ENCODE assay signal across 29 mouse cellular contexts in the genomic region with DNA sequence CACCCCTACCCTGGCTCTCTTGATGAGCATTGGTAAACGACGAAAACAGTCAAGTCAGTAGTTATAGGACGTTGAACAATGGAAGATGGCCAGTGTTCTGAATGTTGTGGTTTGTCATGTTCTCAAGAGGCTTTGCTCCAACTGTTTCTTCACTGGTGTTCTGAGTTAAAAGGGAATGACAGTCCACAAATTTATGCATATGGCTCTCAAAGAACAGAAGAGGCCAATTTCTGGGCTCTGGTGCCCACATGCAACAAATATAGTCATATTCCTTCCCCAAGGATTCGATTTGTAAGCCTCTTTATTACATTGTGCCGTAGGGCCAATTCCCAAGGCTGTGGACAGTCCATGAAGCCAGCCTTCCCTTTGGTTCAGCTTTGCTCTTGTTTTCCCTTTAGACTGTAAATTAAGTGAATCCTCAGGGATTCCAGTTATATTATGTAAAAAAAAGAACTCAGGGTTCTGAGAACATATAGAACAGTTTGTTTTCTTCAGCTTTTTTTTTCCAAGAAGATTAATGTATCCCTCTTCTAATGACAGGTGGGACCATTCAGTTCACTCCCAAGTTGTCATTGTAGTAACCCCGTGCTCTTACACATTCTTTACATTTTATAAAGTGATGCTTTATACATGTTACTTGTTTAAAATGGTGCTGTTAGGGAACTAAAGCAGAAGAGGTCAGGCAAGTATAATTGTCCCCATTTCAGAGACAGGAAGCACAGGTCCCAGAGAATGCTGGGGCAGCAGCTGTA.
A peak's percentile ranks its signal among the peaks of the same experiment; 100 is the strongest.
DNase-seq lines count a peak whose midpoint lies in the region; ATAC-seq and TF ChIP-seq lines count a peak whose summit lies in the region.
"Had no signal": no experiment of that assay in that cellular context is flagged by ENCODE, and none has a peak within 500 bp of the region (broad histone marks: within the 10 kb centered on the region; RNA-seq: fewer than 3 reads in every experiment).

No protein-coding gene starts in this region.

- H3K9me3 ChIP-seq in kidney, embryonic 14.5 days (ENCODE audit: control insufficient read depth, low read length): no peaks in the 10 kb centered on the region
- H3K9me3 ChIP-seq in kidney, embryonic 16.5 days (ENCODE audit: low read length): no peaks in the 10 kb centered on the region
- no peaks in the 10 kb centered on the region for H3K9me3 ChIP-seq in lung, embryonic 16.5 days (ENCODE audit: control insufficient read depth, low read length)
- H3K9me3 ChIP-seq in midbrain, embryonic 11.5 days (ENCODE audit: control insufficient read depth, low read length): no peaks in the 10 kb centered on the region
- no peaks in the 10 kb centered on the region for H3K9me3 ChIP-seq in midbrain, postnatal 0 days (ENCODE audit: low read length)
- H3K9me3 ChIP-seq: embryonic facial prominence, embryonic 13.5 days; embryonic facial prominence, embryonic 15.5 days; forebrain, embryonic 10.5 days; forebrain, embryonic 12.5 days; G1E had no signal

- H3K4me3 ChIP-seq in kidney, embryonic 14.5 days (ENCODE audit: low read length): no peak overlapping the region
- no peak overlapping the region for H3K4me3 ChIP-seq in kidney, embryonic 16.5 days (ENCODE audit: low read length)
- no peak overlapping the region for H3K4me3 ChIP-seq in lung, embryonic 16.5 days (ENCODE audit: low read length)
- no peak overlapping the region for H3K4me3 ChIP-seq in midbrain, embryonic 11.5 days (ENCODE audit: low read depth, low read length)
- no peak overlapping the region for H3K4me3 ChIP-seq in midbrain, postnatal 0 days (ENCODE audit: low read depth, low read length)
- H3K4me3 ChIP-seq: embryonic facial prominence, embryonic 13.5 days; embryonic facial prominence, embryonic 15.5 days; erythroblast, embryonic 14.5 days; forebrain, embryonic 10.5 days; forebrain, embryonic 12.5 days had no signal

- H3K9ac ChIP-seq in kidney, embryonic 14.5 days (ENCODE audit: low read depth, low read length): no peak overlapping the region
- no peak overlapping the region for H3K9ac ChIP-seq in kidney, embryonic 16.5 days (replicated peaks; ENCODE audit: low read length)
- no peak overlapping the region for H3K9ac ChIP-seq in lung, embryonic 16.5 days (ENCODE audit: low read length)
- no peak overlapping the region for H3K9ac ChIP-seq in midbrain, embryonic 11.5 days (ENCODE audit: low read length)
- H3K9ac ChIP-seq in midbrain, postnatal 0 days (replicated peaks; ENCODE audit: low read length, poor library complexity, severe bottlenecking): no peak overlapping the region
- H3K9ac ChIP-seq: embryonic facial prominence, embryonic 13.5 days; embryonic facial prominence, embryonic 15.5 days; forebrain, embryonic 12.5 days had no signal

- no peaks in the 10 kb centered on the region for H3K27me3 ChIP-seq in kidney, embryonic 14.5 days (ENCODE audit: control insufficient read depth, insufficient read depth, low read length)
- H3K27me3 ChIP-seq in kidney, embryonic 16.5 days (ENCODE audit: insufficient read depth, low read length): no peaks in the 10 kb centered on the region
- no peaks in the 10 kb centered on the region for H3K27me3 ChIP-seq in lung, embryonic 16.5 days (ENCODE audit: control insufficient read depth, insufficient read depth, low read depth, low read length)
- no peaks in the 10 kb centered on the region for H3K27me3 ChIP-seq in midbrain, embryonic 11.5 days (ENCODE audit: control insufficient read depth, insufficient read depth, low read length)
- no peaks in the 10 kb centered on the region for H3K27me3 ChIP-seq in midbrain, postnatal 0 days (ENCODE audit: insufficient read depth, low read length)
- H3K27me3 ChIP-seq: CH12.LX; embryonic facial prominence, embryonic 13.5 days; embryonic facial prominence, embryonic 15.5 days; forebrain, embryonic 12.5 days; Patski had no signal

- TF ChIP-seq CTCF in midbrain, postnatal 0 days (IDR thresholded peaks at IDR 0.05): no peak

- no peak for ATAC-seq in kidney, embryonic 14.5 days (ENCODE audit: low FRiP score, low TSS enrichment)
- ATAC-seq in kidney, embryonic 16.5 days (ENCODE audit: low FRiP score, low TSS enrichment): peak; percentile 42; the same call in 1 of the 2 replicates
- peak; percentile 17; the same call in 1 of the 2 replicates for ATAC-seq in lung, embryonic 16.5 days (ENCODE audit: low read depth)
- ATAC-seq in midbrain, embryonic 11.5 days (ENCODE audit: low FRiP score): no peak
- ATAC-seq in midbrain, postnatal 0 days (ENCODE audit: low FRiP score): no peak
- ATAC-seq: activated CD4-positive, CD25-positive, alpha-beta regulatory T cell, adult 4 months; CD4-positive, CD25-positive, alpha-beta regulatory T cell, adult 4 months; forebrain, embryonic 14.5 days; Patski had no signal

- no peaks in the 10 kb centered on the region for H3K36me3 ChIP-seq in kidney, embryonic 14.5 days (ENCODE audit: control insufficient read depth, insufficient read depth, low read length)
- H3K36me3 ChIP-seq in kidney, embryonic 16.5 days (ENCODE audit: insufficient read depth, low read length): no peaks in the 10 kb centered on the region
- no peaks in the 10 kb centered on the region for H3K36me3 ChIP-seq in lung, embryonic 16.5 days (ENCODE audit: control insufficient read depth, insufficient read depth, low read length)
- no peaks in the 10 kb centered on the region for H3K36me3 ChIP-seq in midbrain, embryonic 11.5 days (ENCODE audit: control insufficient read depth, insufficient read depth, low read length)
- no peaks in the 10 kb centered on the region for H3K36me3 ChIP-seq in midbrain, postnatal 0 days (ENCODE audit: insufficient read depth, low read length)
- H3K36me3 ChIP-seq: embryonic facial prominence, embryonic 13.5 days; embryonic facial prominence, embryonic 15.5 days; forebrain, embryonic 10.5 days; forebrain, embryonic 12.5 days; G1E had no signal

- H3K4me1 ChIP-seq in kidney, embryonic 14.5 days (ENCODE audit: control insufficient read depth, insufficient read depth, low read length): no peaks in the 10 kb centered on the region
- no peaks in the 10 kb centered on the region for H3K4me1 ChIP-seq in kidney, embryonic 16.5 days (ENCODE audit: insufficient read depth, low read length)
- peaks cover 4% of the 10 kb centered on the region; the same call in 1 of the 2 replicates for H3K4me1 ChIP-seq in lung, embryonic 16.5 days (replicated peaks; ENCODE audit: control insufficient read depth, insufficient read depth, low read length)
- no peaks in the 10 kb centered on the region for H3K4me1 ChIP-seq in midbrain, embryonic 11.5 days (ENCODE audit: control insufficient read depth, insufficient read depth, low read length)
- no peaks in the 10 kb centered on the region for H3K4me1 ChIP-seq in midbrain, postnatal 0 days (ENCODE audit: insufficient read depth, low read length)
- H3K4me1 ChIP-seq: embryonic facial prominence, embryonic 13.5 days; forebrain, embryonic 10.5 days; forebrain, embryonic 12.5 days had no signal

- H3K27ac ChIP-seq in kidney, embryonic 14.5 days (ENCODE audit: low read depth, low read length): peak overlapping the region; percentile 38; the same call in 1 of the 2 replicates
- peak overlapping the region; percentile 65 for H3K27ac ChIP-seq in kidney, embryonic 16.5 days (ENCODE audit: low read length)
- no peak overlapping the region; the same call in 1 of the 2 replicates for H3K27ac ChIP-seq in lung, embryonic 16.5 days (ENCODE audit: low read length)
- H3K27ac ChIP-seq in midbrain, embryonic 11.5 days (ENCODE audit: low read depth, low read length): no peak overlapping the region
- no peak overlapping the region for H3K27ac ChIP-seq in midbrain, postnatal 0 days (ENCODE audit: low read depth, low read length)
- H3K27ac ChIP-seq: embryonic facial prominence, embryonic 13.5 days; embryonic facial prominence, embryonic 15.5 days; forebrain, embryonic 10.5 days; forebrain, embryonic 12.5 days had no signal

- 72% methylated on average over 6 of the region's 6 CpGs for WGBS in kidney, embryonic 14.5 days
- 73% methylated on average over 6 of the region's 6 CpGs for WGBS in kidney, embryonic 16.5 days
- 78% methylated on average over 6 of the region's 6 CpGs for WGBS in lung, embryonic 16.5 days
- WGBS in midbrain, embryonic 11.5 days: 91% methylated on average over 6 of the region's 6 CpGs
- WGBS in midbrain, postnatal 0 days: 88% methylated on average over 6 of the region's 6 CpGs

- H3K4me2 ChIP-seq in kidney, embryonic 14.5 days (replicated peaks; ENCODE audit: low read depth, low read length): no peak overlapping the region
- no peak overlapping the region for H3K4me2 ChIP-seq in kidney, embryonic 16.5 days (replicated peaks; ENCODE audit: low read depth, low read length)
- H3K4me2 ChIP-seq in lung, embryonic 16.5 days (ENCODE audit: low read depth, low read length): no peak overlapping the region
- H3K4me2 ChIP-seq in midbrain, embryonic 11.5 days: no peak overlapping the region
- H3K4me2 ChIP-seq in midbrain, postnatal 0 days (ENCODE audit: low read depth, low read length, poor library complexity, severe bottlenecking): no peak overlapping the region
- H3K4me2 ChIP-seq: embryonic facial prominence, embryonic 13.5 days; embryonic facial prominence, embryonic 15.5 days; forebrain, embryonic 12.5 days had no signal

- DNase-seq in kidney, postnatal 10 days: no peak
- no peak for DNase-seq in kidney, adult 11 months
- DNase-seq in lung, postnatal 25 days (ENCODE audit: low spot score): no peak
- peak; percentile 77 for DNase-seq in midbrain, embryonic 11.5 days (ENCODE audit: low spot score, missing footprints)
- DNase-seq in midbrain, postnatal 0 days (ENCODE audit: low spot score): no peak
- DNase-seq: adrenal gland, postnatal 10 days; adrenal gland, postnatal 25 days; B cell, adult 2 months; cerebellum, adult 11 months; cerebellum, adult 18-20 months; cerebellum, adult 8-10 months; cerebellum, adult 9-11 months; cerebellum, postnatal 14 days; cerebellum, postnatal 36 days; embryo, embryonic 11 days had no signal

Comparison
In these comparisons a context has a peak if more than half of its experiments do, and no peak if none do; other contexts are left out.
1. ATAC-seq: peak in kidney, embryonic 16.5 days (single experiment) and lung, embryonic 16.5 days (single experiment); none in kidney, embryonic 14.5 days (single experiment), midbrain, embryonic 11.5 days (single experiment) and midbrain, postnatal 0 days (single experiment).
2. H3K27ac ChIP-seq: peak in kidney, embryonic 14.5 days (single experiment) and kidney, embryonic 16.5 days (single experiment); none in lung, embryonic 16.5 days (single experiment), midbrain, embryonic 11.5 days (single experiment) and midbrain, postnatal 0 days (single experiment).